Mouse (Mus musculus) urinary bladder, postnatal 4 days (tissue): ENCODE results near the gene Serpina3m.
"Not testable (repeated sequence)": the region's sequence is repeated elsewhere in the genome, so short reads cannot be mapped to it uniquely, and the experiment has no call there.

Source experiments
- DNase-seq, 2 experiments: peaks; one replicate each; pipeline ENCODE4 v3.0.0; 2021 to 2022; ENCODE audit warnings: low spot score in 2 of 2

Gene Serpina3m

GRCm38 (mm10) chr12:104338226-104338625 is at the start of gene Serpina3m, which contains the start of gene Serpina3k:
Serpina3m (plus strand) TSS chr12:104338486.
Serpina3k (plus strand) TSS chr12:104338486.
- DNase-seq: not testable (repeated sequence)

GRCm38 (mm10) chr12:104289872-104290271 is 48.4 kb upstream of the Serpina3m start:
- no peak for DNase-seq

DNA sequence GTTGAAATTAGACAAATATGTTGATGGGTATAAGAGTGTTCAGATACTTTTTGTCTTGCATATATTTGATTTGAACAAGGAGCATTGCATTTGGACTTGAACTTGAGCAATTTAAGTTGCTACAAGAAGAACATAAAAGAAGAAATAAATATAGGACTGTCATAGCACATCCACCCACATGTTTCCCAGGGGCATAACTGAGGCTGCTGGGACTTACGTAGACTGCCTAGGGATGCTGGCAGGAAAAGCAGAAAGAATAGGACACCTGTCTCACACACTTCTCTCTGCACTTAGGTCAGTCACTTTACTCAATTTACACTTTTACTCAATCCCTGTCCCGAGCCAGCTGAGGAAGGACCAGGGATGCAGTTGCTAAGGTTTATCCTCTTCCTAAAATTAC is 44.3 kb upstream of the Serpina3m start:
- no peak for DNase-seq

- no peak for DNase-seq
Observed at GRCm38 (mm10) chr12:104298049-104298448, 40.2 kb upstream of the Serpina3m start.

DNA sequence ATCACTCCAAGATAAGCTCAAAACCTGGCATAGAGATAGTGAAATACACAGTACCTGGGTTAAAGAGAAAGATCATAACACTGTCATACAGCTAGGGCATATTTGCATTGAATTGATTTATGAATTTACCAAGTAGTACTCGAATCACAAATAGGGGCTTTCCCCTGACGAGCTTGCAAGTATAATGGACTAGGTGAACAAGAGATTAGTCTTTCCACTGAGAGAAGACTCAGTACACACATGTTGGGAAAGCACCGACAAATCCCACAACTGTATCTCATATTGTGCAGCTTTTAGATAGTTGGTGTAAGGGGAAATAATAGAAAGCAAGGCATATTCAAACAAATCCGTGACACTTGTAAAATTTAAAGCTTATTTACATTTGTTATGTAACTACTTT is 32.3 kb upstream of the Serpina3m start:
- DNase-seq: no peak

DNA sequence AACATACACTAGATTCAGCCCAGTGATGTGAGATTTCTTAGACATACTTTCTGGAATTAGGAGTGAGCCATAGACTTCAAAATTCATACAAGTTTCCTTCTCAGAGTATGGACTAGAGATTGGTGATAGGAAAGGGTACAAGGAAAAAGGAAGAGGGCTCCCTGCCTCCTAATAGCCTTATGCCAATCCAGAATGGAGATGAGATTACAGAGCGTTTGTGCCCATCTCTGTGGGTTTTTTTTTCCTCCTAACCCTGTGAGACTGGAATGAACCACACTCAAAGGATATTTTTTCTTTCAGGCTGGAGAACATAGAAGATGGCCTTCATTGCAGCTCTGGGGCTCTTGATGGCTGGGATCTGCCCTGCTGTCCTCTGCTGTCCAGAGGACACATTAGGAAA is 24.0 kb upstream of the Serpina3m start, which contains the start of gene Serpina3j:
Gene Serpina3j (plus strand): TSS at position 301 of the 400 bp plus-strand sequence.
- no peak for DNase-seq

DNA sequence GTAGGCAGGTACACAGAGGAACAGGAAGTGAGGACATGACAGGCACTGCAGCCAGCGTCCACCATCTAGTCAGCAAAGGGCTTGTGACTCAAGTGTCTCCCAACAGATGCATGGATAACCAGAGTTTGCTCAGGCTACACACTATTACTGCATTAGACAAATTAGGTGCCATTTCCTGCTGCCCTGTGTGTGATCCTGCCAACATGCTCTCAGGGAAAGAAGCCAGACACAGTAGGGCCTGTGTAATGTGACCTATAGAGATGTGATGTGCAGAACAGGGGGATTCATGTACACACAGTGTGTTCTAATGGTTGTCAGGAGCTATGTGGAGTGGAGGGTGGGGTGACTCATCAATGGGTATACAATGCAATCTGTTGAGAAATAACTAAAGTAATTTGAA is 15.8 kb upstream of the Serpina3m start:
- peak in 1 of 2 experiments; percentile 8 for DNase-seq

DNA sequence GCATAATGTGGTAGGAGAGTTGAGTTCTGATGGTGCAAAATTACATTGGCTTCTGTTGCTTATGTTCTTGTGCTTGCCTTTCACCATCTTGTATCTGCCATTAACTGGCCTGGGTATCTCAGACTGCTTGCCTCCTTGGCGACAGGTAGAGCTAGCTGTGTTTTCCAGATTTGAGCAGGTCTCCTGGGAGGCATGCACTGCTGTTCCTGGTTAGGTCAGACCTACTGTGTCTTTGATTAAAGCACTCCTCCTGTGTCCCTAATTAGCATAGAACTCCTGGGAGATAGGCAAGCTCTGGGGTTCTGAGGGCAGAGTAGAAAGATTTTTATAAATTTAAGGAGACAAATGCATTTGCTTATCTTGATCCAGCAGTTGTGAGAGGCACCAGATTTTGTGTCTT is 6.6 kb upstream of the Serpina3m start:
- DNase-seq: peak in 1 of 2 experiments; percentile 2

GRCm38 (mm10) chr12:104336873-104337272 is 1.4 kb upstream of the Serpina3m start:
- not testable (repeated sequence) for DNase-seq

GRCm38 (mm10) chr12:104338705-104339104 is 419 bp downstream of the Serpina3m start:
- no peak for DNase-seq

- not testable (repeated sequence) for DNase-seq
Observed at GRCm38 (mm10) chr12:104342489-104342888, 4.2 kb downstream of the Serpina3m start.

DNA sequence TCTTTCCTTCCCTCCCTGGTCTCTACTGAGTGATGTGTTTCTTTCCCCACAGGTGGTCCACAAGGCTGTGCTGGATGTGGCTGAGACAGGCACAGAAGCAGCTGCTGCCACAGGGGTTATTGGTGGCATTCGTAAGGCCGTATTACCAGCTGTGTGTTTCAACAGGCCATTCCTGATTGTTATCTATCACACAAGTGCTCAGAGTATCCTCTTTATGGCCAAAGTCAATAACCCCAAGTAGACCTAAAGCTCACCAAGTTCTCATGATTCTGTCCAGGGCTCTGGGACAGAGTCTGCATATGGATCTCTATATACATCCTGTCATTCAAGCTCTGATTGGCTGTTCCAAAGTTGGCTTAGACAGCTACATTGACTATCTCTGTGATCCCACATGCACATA is 6.9 kb downstream of the Serpina3m start:
- DNase-seq: peak in 1 of 2 experiments; percentile 42

DNA sequence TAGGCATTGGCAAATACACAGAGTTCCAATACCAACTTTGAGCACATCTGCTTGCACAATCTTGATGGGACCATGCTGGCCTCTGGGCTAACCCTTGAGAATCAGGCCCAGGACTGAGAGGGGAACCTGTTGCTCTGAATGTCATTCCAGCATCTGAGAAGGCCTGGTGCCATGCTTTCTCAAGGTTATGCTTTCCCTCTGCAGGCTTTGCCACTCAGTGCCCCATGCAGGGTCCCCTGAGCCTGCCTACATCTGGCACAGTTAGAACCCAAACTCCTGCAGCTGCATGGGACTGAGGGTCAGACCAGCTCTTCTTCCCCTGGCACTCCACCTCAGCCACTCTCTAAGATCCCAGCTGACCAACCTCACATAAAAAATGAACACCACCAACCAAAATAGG is 7.4 kb downstream of the Serpina3m start:
- peak; percentile 12 to 54 for DNase-seq

GRCm38 (mm10) chr12:104347091-104347490 is 8.8 kb downstream of the Serpina3m start:
- peak in 1 of 2 experiments; percentile 14 for DNase-seq

GRCm38 (mm10) chr12:104351812-104352211 is 13.5 kb downstream of the Serpina3m start:
- not testable (repeated sequence) for DNase-seq

- DNase-seq: no peak
Observed at GRCm38 (mm10) chr12:104356006-104356405, 17.7 kb downstream of the Serpina3m start.

GRCm38 (mm10) chr12:104369986-104370385 is 31.7 kb downstream of the Serpina3m start:
- no peak for DNase-seq

GRCm38 (mm10) chr12:104377179-104377578 is 38.9 kb downstream of the Serpina3m start:
- not testable (repeated sequence) for DNase-seq

GRCm38 (mm10) chr12:104378351-104378750 is 40.1 kb downstream of the Serpina3m start:
- DNase-seq: not testable (repeated sequence)

DNA sequence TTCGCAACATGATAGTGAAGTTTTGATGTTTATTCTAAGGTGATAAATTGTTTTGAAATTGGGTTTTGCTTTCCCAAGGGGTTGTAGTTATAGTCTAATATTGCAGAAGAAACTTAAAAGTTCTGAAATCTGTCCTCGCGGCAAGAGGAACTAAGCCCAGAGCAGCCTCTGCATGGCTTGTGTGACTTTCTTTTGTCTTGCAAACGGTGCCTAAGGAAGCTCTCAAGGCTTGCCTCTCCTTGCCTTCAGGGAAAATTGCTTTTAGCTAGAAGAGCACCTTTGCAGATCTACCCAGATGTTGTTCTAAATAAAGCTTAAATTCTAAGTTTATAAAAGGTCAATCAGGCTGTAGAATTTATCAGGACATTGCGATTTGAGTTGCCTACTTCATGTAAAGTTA is 40.5 kb downstream of the Serpina3m start:
- not testable (repeated sequence) for DNase-seq

GRCm38 (mm10) chr12:104379856-104380255 is 41.6 kb downstream of the Serpina3m start:
- no peak for DNase-seq

DNA sequence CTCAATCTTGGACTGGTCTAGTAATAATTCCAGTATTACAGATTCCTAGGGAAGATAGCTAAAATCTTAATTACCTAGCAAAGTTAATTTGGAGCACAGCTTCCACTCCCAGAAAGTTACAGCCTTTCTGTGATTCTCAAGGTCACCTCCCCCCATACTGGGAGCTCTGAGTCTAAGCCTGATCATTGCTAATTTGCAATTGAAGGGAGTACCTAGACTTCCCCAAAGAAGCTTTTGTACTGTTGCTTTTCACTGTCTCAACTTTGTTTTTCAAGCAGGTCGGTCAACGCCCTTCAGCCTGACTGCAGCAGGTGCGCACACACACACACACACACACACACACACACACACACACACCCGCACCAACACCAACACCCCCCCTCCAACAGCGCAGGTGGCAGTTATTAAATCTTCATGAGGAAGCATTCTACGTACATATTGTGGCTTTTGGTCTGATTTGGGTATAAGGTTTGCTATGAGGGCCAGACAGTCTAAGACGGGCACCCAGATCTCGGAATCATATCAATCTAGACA is 42.9 kb downstream of the Serpina3m start:
- not testable (repeated sequence) for DNase-seq

- not testable (repeated sequence) for DNase-seq
Observed at GRCm38 (mm10) chr12:104385987-104386386, 47.7 kb downstream of the Serpina3m start.

DNA sequence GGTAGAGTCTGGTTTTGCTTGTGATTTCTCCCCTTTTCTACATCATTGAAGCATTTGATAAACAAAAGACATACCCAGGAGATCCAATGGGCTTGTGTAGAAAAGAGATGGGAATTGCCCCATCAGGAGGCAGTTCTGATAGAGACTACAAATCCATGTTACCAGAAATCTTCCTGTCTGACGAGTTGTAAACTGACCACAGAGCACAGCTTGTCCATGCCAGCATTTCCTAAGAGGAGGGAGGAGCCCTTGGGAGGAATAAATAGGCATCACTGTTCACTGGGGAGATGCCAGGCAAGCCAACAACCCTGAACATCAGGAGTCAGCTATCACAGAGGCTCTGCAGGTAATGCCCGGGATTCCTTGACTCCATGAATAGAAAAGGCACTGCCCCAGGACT is 48.6 kb downstream of the Serpina3m start:
- not testable (repeated sequence) for DNase-seq
